Mouse (Mus musculus): ENCODE measurements around the gene Clybl. TPM values are rescaled to one million over a fixed set of nuclear protein-coding genes. Genes with fewer than 3 reads are reported as not detected.

The Clybl gene
- total and polyA plus RNA-seq, 3 experiments = 16.5 to 25.7 (median 18.7) TPM

DNA sequence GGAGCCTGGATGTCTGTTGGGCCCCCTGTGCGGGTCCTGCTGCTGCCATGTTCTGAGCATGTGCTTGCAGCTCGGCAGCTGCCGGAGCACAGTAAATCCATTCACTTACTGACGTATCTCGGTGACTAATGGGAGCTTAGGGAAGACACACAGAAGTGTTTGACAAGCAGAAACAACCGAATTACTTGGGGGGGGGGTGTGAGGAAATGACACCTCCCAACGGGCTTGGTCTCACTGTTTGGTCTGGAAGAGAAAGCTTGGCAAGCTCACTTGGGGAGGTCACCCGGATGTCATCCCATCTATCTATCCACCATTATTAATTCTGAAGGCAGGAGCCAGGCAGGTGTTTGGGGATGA lies 245.7 kb downstream of the Clybl start:
- Histone ChIP-seq H3K27ac (ENCODE audit: insufficient read depth, low read depth) (no peak overlapping the region), H3K27me3 (replicated peaks) (peaks cover 2% of the 10 kb centered on the region), H3K4me3 (replicated peaks in 1 of 3; ENCODE audit: low read depth in 2 of 3, low read length in 2 of 3, poor library complexity in 1 of 3) (no peak overlapping the region), H3K9me3 (replicated peaks; ENCODE audit: low read length) (no peaks in the 10 kb centered on the region), H3K9ac (ENCODE audit: insufficient read depth, low read depth) (no peak overlapping the region), H3K36me3 (replicated peaks in 1 of 2; ENCODE audit: control insufficient read depth in 1 of 2, insufficient read depth in 1 of 2, low read length in 1 of 2) (no peaks in the 10 kb centered on the region), H3K4me1 (ENCODE audit: control insufficient read depth in 1 of 2, insufficient read depth in 2 of 2) (0 out of 4 replicates have a peak, but pooled peaks cover 0 to 2% of the 10 kb centered on the region in 2 experiments), H3K4me2 (ENCODE audit: insufficient read depth, low read depth, poor library complexity, severe bottlenecking) (no peak overlapping the region), H3K79me2 (replicated peaks; ENCODE audit: control insufficient read depth, extremely low read depth, insufficient read depth, poor library complexity, severe bottlenecking) (no peaks in the 10 kb centered on the region)
- TF ChIP-seq JUN (IDR thresholded peaks at IDR 0.05; ENCODE audit: insufficient read depth, low read depth, low read length) (no peak), MAX (IDR thresholded peaks at IDR 0.05; ENCODE audit: low read length) (no peak), UBTF (IDR thresholded peaks at IDR 0.05; ENCODE audit: low read depth, low read length) (no peak), TCF12 (IDR thresholded peaks at IDR 0.05; ENCODE audit: low read depth, low read length) (no peak), CHD2 (IDR thresholded peaks at IDR 0.05; ENCODE audit: low read length) (no peak), SMC3 (IDR thresholded peaks at IDR 0.05; ENCODE audit: low read depth, low read length) (no peak), JUND (conservative IDR thresholded peaks at IDR 0.05; ENCODE audit: low read depth, low read length) (no peak), E2F4 (IDR thresholded peaks at IDR 0.05; ENCODE audit: insufficient replicate concordance, low read depth, low read length) (no peak), KAT2A (IDR thresholded peaks at IDR 0.05; ENCODE audit: insufficient replicate concordance, low read length) (no peak), ZMIZ1 (IDR thresholded peaks at IDR 0.05; ENCODE audit: low read depth, low read length) (no peak), MXI1 (IDR thresholded peaks at IDR 0.05; ENCODE audit: low read depth, low read length) (no peak)
- dilution Hi-C loops (cut with MboI; ENCODE audit: extremely low pct_ligation_motif_present, extremely low pct_unique_long_range_greater_than_20kb, low sequenced_read_pairs) (no loop called here), in situ Hi-C loops (cut with MboI; ENCODE audit: low pct_ligation_motif_present, low pct_unique_long_range_greater_than_20kb, low sequenced_read_pairs) (no loop called here)
- DNase-seq (ENCODE audit: extremely low read depth) = no peak

DNA sequence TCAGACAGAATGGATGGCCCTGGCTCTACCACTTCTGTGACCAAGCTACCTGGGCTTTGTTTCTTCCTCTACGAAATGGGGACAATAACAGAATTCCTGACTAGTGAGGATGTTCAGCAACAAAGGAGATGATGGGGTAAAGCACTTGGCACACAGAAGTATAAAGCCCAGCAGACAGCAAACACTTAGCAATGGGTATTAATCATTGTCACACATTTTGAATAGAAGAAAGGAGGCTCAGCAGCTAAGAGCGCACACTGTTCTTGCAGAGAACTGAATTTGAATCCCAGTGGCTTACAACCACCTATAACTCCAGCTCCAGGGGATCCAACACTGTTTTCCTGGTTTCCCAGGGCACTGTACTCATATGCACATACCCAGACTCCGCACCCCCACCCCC lies 246.2 kb downstream of the Clybl start:
- no peak overlapping the region for H3K4me2 ChIP-seq (ENCODE audit: insufficient read depth, low read depth, poor library complexity, severe bottlenecking)
- no peak for TF ChIP-seq ELF1 (IDR thresholded peaks at IDR 0.05; ENCODE audit: low read depth, low read length)
- no peak for TF ChIP-seq IRF4 (IDR thresholded peaks at IDR 0.05; ENCODE audit: low read depth, low read length)
- no peak for TF ChIP-seq SIN3A (IDR thresholded peaks at IDR 0.05; ENCODE audit: low read length)
- TF ChIP-seq UBTF (IDR thresholded peaks at IDR 0.05; ENCODE audit: low read depth, low read length) = no peak
- TF ChIP-seq USF2 (conservative IDR thresholded peaks at IDR 0.05; ENCODE audit: low read depth, low read length) = no peak
- no peak for TF ChIP-seq TBP (conservative IDR thresholded peaks at IDR 0.05; ENCODE audit: low read depth, low read length)
- in situ Hi-C loops (cut with MboI; ENCODE audit: low pct_ligation_motif_present, low pct_unique_long_range_greater_than_20kb, low sequenced_read_pairs) = no loop called here
- no peaks in the 10 kb centered on the region for H3K9me3 ChIP-seq (replicated peaks; ENCODE audit: low read length)
- H3K79me2 ChIP-seq (replicated peaks; ENCODE audit: control insufficient read depth, extremely low read depth, insufficient read depth, poor library complexity, severe bottlenecking) = no peaks in the 10 kb centered on the region
- no peaks in the 10 kb centered on the region for H3K36me3 ChIP-seq (replicated peaks in 1 of 2; ENCODE audit: control insufficient read depth in 1 of 2, insufficient read depth in 1 of 2, low read length in 1 of 2)
- H3K4me3 ChIP-seq (replicated peaks in 1 of 3; ENCODE audit: low read depth in 2 of 3, low read length in 2 of 3, poor library complexity in 1 of 3) = no peak overlapping the region
- peaks cover 2% of the 10 kb centered on the region for H3K27me3 ChIP-seq (replicated peaks)
- dilution Hi-C loops (cut with MboI; ENCODE audit: extremely low pct_ligation_motif_present, extremely low pct_unique_long_range_greater_than_20kb, low sequenced_read_pairs) = no loop called here
- no peak for DNase-seq (ENCODE audit: extremely low read depth)
- no peak overlapping the region for H3K27ac ChIP-seq (ENCODE audit: insufficient read depth, low read depth)
- no peak overlapping the region for H3K9ac ChIP-seq (ENCODE audit: insufficient read depth, low read depth)
- 0 out of 4 replicates have a peak, but pooled peaks cover 2 to 4% of the 10 kb centered on the region in 2 experiments for H3K4me1 ChIP-seq (ENCODE audit: control insufficient read depth in 1 of 2, insufficient read depth in 2 of 2)

Measured in CH12.LX (cell line).